Mouse (Mus musculus): ENCODE measurements at regions not wholly inside any gene's neighbourhood (a gene's known extent, or its start where the extent isn't known, plus 50 kb on each side); places are given as distances from the start of the nearest gene placed in this dataset.

- no peak for DNase-seq
Measured at GRCm38 (mm10) chr17:41990804-41991203, 324.9 kb upstream of the Ptchd4 start.

GRCm38 (mm10) chr17:42008415-42008814, 307.3 kb upstream of the Ptchd4 start:
- no peak for DNase-seq

GRCm38 (mm10) chr17:42024295-42024694, 291.5 kb upstream of the Ptchd4 start:
- DNase-seq, result no peak

- DNase-seq, result no peak
Measured at GRCm38 (mm10) chr17:42027253-42027652, 288.5 kb upstream of the Ptchd4 start.

- no peak for DNase-seq
Measured at GRCm38 (mm10) chr17:42029452-42029851, 286.3 kb upstream of the Ptchd4 start.

GRCm38 (mm10) chr17:42037089-42037488, 278.7 kb upstream of the Ptchd4 start:
- DNase-seq, result no peak

GRCm38 (mm10) chr17:42049779-42050515, 265.8 kb upstream of the Ptchd4 start:
- no peak for DNase-seq

GRCm38 (mm10) chr17:42090764-42091452, 224.8 kb upstream of the Ptchd4 start:
- DNase-seq, result no peak

- no peak for DNase-seq
Measured at GRCm38 (mm10) chr17:42113684-42114083, 202.1 kb upstream of the Ptchd4 start.

- DNase-seq, result no peak
Measured at GRCm38 (mm10) chr17:42120759-42121158, 195.0 kb upstream of the Ptchd4 start.

- peak; percentile 22 for DNase-seq
Measured at GRCm38 (mm10) chr17:42126488-42127237, 189.1 kb upstream of the Ptchd4 start.

- DNase-seq, result no peak
Measured at GRCm38 (mm10) chr17:42169391-42170018, 146.2 kb upstream of the Ptchd4 start.

- no peak for DNase-seq
Measured at GRCm38 (mm10) chr17:42188531-42188930, 127.2 kb upstream of the Ptchd4 start.

- DNase-seq, result peak; percentile 45
Measured at GRCm38 (mm10) chr17:42190206-42190902, 125.4 kb upstream of the Ptchd4 start.
